Mouse (Mus musculus) hindbrain, embryonic 14.5 days (tissue): ENCODE data around the gene Zfp986. TPM values are rescaled to one million over a fixed set of nuclear protein-coding genes. Genes with fewer than 3 reads are reported as not detected.
A peak's percentile ranks its signal among the peaks of the same experiment; 100 is the strongest.
"Not testable (repeated sequence)": the region's sequence is repeated elsewhere in the genome, so short reads cannot be mapped to it uniquely, and the experiment has no call there.

Source experiments
- ATAC-seq: fragments of 200-750 bp; cut with Nextera tagmentation; 2 replicates; pipeline ENCODE4 v1.8.0; 2017; ENCODE audit warnings: moderate number of reproducible peaks, mild to moderate bottlenecking, moderate TSS enrichment, moderate library complexity; ENCODE audit not compliant: low FRiP score
- DNase-seq: peaks from one replicate; pipeline ENCODE4 v3.0.0-alpha.2; 2015; ENCODE audit warnings: low spot score
- H3K27ac ChIP-seq: fragments of 300-500 bp; sonication (generic); 2 replicates; pipeline ENCODE4 v1.5.1; 2014; ENCODE audit warnings: mild to moderate bottlenecking, moderate library complexity
- H3K27me3 ChIP-seq: fragments of 300-500 bp; sonication (generic); 2 replicates; pipeline ENCODE4 v1.6.1; 2014; ENCODE audit warnings: mild to moderate bottlenecking, low read length, mixed read lengths; ENCODE audit not compliant: control insufficient read depth, insufficient read depth
- H3K36me3 ChIP-seq: fragments of 300-500 bp; sonication (generic); replicated peaks from 2 replicates; pipeline ENCODE4 v1.6.1; 2014; ENCODE audit not compliant: control insufficient read depth, insufficient read depth
- H3K4me1 ChIP-seq: fragments of 300-500 bp; sonication (generic); replicated peaks from 2 replicates; pipeline ENCODE4 v1.6.1; 2014; ENCODE audit warnings: antibody characterized with exemption, low read length, mixed read lengths; ENCODE audit not compliant: control insufficient read depth, insufficient read depth
- H3K4me2 ChIP-seq: fragments of 300-500 bp; sonication (generic); replicated peaks from 2 replicates; pipeline ENCODE4 v1.6.1; 2014; ENCODE audit warnings: mild to moderate bottlenecking, moderate library complexity
- H3K4me3 ChIP-seq: fragments of 300-500 bp; sonication (generic); replicated peaks from 2 replicates; pipeline ENCODE4 v1.5.1; 2014; ENCODE audit warnings: mild to moderate bottlenecking, low read length
- H3K9ac ChIP-seq: fragments of 300-500 bp; sonication (generic); 2 replicates; pipeline ENCODE4 v1.6.1; 2014
- H3K9me3 ChIP-seq: fragments of 300-500 bp; sonication (generic); 2 replicates; pipeline ENCODE4 v1.6.1; 2016; ENCODE audit warnings: low read length; ENCODE audit not compliant: control insufficient read depth
- WGBS: fragments of 180-500 bp; shearing (Covaris S2); extraction: QIAGEN DNeasy Blood & Tissue Kit; methylation state at CpG from one replicate; pipeline ENCODE4 v1.1.7; 2014; 5-methylcytosine and 5-hydroxymethylcytosine counted together
- polyA plus RNA-seq: library from polyadenylated mRNA; unstranded; fragments of >200 nt; fragmentation: Nextera tagmentation; extraction: Ambion mirVana; gene quantifications from 2 replicates; pipeline ENCODE4 v1.2.1, GENCODE M21; 2014

The Zfp986 gene
- not detected in 2 replicates for polyA plus RNA-seq

DNA sequence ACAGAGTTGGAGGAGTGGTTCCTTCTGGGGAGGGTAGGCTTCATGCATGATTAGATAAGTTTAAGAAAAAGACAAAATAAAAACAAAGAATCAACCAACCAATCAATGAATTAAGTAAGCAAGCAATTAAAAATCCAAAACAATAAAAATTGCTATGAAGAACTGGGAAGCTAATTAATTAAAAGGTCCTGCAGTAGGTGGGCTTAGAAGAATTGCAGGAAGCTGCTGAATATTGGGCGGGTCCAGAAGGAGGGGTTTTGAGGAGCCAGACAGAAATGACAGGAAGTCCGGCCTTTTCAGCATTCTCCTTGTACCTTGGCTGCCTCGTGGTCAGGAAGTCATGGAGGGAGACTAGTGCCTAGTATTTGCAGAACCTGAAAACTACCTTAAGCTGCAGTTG is at the start of gene Zfp986:
TSS of gene Zfp986 (plus strand) at position 301 of the 400 bp plus-strand sequence.
- not testable (repeated sequence) for H3K9ac ChIP-seq, DNase-seq, H3K27me3 ChIP-seq, ATAC-seq, H3K4me3 ChIP-seq, H3K4me1 ChIP-seq, H3K4me2 ChIP-seq, H3K36me3 ChIP-seq, H3K9me3 ChIP-seq, H3K27ac ChIP-seq
- WGBS: 84% methylated on average over 3 of the region's 3 CpGs

DNA sequence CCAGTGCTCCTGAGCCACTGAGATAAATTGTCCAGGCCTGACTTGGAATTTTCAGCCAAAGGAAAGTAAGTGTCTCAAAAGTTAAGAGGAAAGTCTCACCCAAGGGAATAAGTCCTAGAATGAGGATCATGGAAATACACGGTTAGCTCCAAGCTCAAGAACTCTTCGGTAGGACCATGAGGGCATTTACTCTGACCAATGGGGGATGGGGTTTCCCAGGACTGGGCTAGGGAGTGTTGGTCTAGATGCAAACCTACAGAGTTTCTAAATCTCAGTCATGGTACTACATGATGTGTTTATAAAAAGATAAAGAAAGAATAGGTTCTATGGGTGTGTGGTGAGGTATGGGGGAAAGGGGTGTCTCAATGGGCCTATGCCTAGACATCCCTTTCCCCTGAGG is 48.6 kb upstream of the Zfp986 start:
- ATAC-seq: 0 out of 2 replicates have a peak, but pooled peaks have one; percentile 41

DNA sequence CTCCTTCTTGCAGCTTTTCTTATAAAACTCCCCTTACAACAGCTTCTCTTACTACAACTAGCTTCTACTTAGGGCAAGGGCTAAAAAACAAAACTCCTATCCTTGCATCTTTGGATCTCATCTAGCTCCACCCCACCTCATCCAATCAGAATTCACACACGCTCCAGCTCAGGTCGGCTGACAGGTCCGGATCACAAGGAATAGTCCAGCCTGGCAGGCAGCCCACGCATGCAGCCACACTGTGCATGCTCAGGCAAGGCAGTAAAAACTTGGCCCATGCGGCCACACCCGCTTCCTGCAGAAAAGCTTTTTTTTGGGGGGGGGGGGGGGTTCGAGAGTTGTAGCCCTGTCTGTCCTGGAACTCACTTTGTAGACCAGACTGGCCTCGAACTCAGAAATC is 43.0 kb upstream of the Zfp986 start:
- not testable (repeated sequence) for H3K9me3 ChIP-seq, H3K4me1 ChIP-seq, DNase-seq, H3K9ac ChIP-seq, H3K4me2 ChIP-seq, H3K27me3 ChIP-seq, H3K27ac ChIP-seq, H3K4me3 ChIP-seq, H3K36me3 ChIP-seq
- peak; percentile 46; the same call in 1 of the 2 replicates for ATAC-seq
- WGBS: 84% methylated on average over 3 of the region's 8 CpGs

More for the DNA sequence above, 48.6 kb upstream of the Zfp986 start:
- not testable (repeated sequence) for H3K9ac ChIP-seq, H3K36me3 ChIP-seq, H3K9me3 ChIP-seq, H3K4me3 ChIP-seq, H3K4me1 ChIP-seq, H3K27me3 ChIP-seq, DNase-seq, H3K4me2 ChIP-seq, H3K27ac ChIP-seq
- WGBS: no CpG with 5 or more reads among the region's 2 CpGs

DNA sequence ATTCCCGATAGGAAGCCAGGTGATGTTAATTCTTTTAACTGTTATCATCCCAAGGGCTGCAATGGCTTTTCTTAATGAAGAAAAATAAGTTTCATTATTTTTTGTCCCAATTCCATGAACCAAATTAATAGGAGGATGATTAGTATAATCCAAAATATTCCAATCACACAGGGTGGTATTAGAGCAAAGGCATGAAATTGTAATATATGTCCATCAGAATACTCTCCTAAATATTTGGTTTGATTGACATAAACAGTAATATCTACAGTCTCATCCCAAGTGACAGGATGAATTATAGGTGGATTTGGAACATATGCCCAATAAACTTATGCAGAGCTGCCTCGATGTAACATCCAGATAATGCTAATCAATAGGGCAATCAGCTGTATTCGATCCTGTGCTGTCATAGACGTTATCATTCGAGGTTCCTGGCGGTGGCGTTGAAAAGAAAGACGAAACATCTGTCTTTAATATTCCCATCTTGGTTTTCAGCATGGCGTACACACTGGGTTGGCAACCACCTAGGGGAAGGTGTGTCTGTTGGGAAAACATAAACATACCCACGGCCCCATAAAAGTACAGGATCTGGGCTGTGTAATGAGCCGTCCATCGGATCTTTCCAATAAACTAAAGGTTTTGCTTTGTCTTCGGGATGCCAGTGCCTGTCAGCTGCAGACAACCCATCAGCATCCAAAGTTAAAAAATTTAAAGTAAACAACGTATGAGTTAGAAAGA is 37.1 kb upstream of the Zfp986 start:
- H3K27me3 ChIP-seq, H3K4me3 ChIP-seq, H3K9ac ChIP-seq, H3K27ac ChIP-seq, H3K9me3 ChIP-seq, H3K4me2 ChIP-seq, DNase-seq, H3K36me3 ChIP-seq, H3K4me1 ChIP-seq: not testable (repeated sequence)
- 88% methylated on average over 1 of the region's 14 CpGs for WGBS
- peak; percentile 71; the same call in 1 of the 2 replicates for ATAC-seq

DNA sequence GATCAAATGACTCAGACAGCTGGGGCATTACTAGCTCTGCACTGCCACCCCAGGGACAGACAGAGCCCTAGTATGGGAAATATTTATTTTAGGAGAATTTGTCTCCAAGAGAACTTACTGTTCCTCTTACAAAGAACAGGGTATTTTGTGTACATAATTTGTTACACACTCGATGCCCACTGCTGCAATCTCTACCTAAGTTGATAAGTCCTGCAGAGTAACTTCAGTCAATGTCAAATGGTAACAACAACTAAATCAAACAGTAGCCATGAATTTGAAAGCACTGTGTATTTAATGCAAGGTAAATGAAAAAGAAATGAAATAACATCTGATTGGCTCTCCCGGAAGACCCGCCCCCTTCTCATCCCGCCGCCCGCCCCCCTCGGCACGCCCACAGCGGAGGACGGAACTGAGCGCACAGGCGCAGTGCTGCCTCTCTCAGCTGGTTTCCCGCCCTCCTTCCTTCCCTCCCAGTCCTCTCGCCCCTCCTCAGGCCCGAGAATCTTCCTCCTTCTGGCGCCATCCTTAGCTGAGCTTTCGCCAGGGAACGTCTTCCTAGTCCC is 32.2 kb upstream of the Zfp986 start:
- not testable (repeated sequence) for H3K9ac ChIP-seq, DNase-seq, H3K4me1 ChIP-seq, H3K4me3 ChIP-seq, H3K27ac ChIP-seq, H3K36me3 ChIP-seq, H3K4me2 ChIP-seq, H3K27me3 ChIP-seq
- 80% methylated on average over 5 of the region's 18 CpGs for WGBS
- H3K9me3 ChIP-seq: peaks cover 12% of the 10 kb centered on the region; the same call in 1 of the 2 replicates
- peak; percentile 18 for ATAC-seq

DNA sequence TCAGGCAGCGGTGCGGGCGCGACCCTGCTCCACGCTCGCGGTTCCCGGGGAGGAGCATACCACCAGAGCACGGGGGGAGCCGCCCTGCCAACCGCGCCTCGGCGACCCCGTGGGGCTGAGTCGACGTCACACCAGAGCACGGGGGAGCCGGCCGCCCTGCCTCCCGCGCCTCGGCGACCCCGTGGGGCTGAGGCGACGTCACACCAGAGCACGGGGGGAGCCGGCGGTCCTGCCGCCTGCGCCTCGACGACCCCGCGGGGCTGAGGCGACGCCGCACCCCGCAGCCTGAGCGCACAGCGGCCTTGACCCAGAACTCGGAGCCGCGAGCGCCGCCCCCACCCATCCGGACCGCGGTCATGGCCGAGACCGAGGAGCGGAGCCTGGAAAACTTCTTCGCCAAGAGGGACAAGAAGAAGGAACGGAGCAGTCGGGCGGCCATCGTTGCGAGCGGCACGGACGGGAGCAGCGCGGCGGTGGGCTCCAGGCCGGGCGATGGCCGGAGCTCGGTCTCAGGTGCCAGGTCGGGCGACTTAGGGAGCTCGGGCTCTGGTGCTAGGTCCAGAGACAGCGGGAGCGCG is 31.6 kb upstream of the Zfp986 start:
- not testable (repeated sequence) for H3K27me3 ChIP-seq, H3K9ac ChIP-seq, DNase-seq, H3K4me3 ChIP-seq, H3K36me3 ChIP-seq, H3K4me1 ChIP-seq, H3K27ac ChIP-seq, H3K4me2 ChIP-seq
- peak; percentile 84 for ATAC-seq
- H3K9me3 ChIP-seq: peaks cover 12% of the 10 kb centered on the region; the same call in 1 of the 2 replicates
- 66% methylated on average over 51 of the region's 75 CpGs for WGBS

DNA sequence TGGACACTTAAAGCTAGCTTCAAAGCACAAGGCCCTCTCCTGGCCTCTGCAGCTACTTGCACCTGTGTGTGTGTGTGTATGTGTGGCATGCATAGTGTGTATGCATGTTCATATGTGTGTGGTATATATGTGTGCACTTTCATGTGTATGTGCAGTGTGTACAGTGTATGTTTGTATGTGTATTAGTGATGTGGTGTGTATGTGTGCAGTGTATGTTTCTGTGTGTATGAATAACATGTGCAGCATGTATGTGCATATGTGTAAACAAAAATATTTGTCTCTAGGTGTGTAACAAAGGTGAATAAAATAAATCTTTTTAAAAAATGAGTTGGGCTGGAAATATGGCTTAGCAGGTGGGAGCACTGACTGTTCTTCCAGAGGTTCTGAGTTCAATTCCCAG is 21.8 kb upstream of the Zfp986 start:
- H3K27me3 ChIP-seq, H3K9me3 ChIP-seq, H3K9ac ChIP-seq, H3K36me3 ChIP-seq, DNase-seq, H3K4me1 ChIP-seq, H3K4me3 ChIP-seq, H3K4me2 ChIP-seq, H3K27ac ChIP-seq: not testable (repeated sequence)
- ATAC-seq: peak; percentile 50

DNA sequence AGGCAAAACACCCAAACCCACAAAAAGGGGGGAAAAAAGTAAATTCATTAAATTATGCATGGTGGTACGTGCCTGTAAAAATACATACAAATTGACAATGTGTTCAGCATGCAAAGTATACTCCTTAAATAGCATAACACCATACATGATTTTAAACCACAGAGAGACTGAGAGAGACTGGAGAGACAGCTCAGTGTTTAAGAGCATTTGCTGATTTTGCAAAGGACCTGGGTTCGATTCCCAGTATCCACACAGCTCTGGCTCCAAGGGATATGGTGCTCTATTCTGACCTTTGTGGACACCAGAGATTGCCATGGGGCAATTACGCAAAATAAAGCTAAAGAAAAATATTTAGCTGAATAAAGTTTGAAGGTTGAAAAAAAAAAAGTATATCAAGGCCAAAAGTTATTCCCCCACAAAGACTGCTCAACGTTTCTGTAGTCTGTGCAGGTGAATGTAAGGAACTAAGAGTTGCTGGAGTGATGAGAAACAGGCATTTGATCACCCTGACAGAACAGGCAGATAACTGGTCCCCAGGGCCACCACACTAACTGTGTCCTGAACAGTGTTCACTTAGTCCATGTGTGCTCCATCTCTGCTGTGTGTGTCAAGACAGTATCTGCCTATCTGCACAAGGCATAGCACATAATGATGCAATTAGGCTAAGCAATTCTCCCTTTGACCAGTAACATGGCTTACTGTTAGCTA is 20.3 kb upstream of the Zfp986 start:
- not testable (repeated sequence) for H3K4me2 ChIP-seq, H3K27me3 ChIP-seq, H3K9me3 ChIP-seq, H3K4me3 ChIP-seq, H3K27ac ChIP-seq, H3K4me1 ChIP-seq, H3K9ac ChIP-seq, H3K36me3 ChIP-seq, DNase-seq
- ATAC-seq: peak; percentile 43
- 72% methylated on average over 3 of the region's 4 CpGs for WGBS

DNA sequence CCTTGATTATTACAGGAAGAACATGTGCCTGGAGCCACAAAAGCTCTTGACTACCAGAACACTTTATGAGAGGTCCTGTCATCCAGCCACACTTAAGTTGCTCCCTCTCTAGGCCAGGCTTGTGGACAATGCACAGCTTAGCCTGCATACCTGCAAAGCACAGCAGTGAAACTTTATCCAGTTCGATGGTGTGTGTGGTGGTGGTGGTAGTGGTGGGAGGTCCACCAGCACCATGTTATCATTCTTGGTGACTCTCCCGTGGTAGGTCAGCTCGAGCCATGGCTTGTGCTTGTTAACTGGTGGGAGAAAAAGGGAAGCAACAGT is 19.7 kb upstream of the Zfp986 start:
- ATAC-seq: peak; percentile 38
- DNase-seq: not testable (repeated sequence)

More for the DNA sequence above, 19.7 kb upstream of the Zfp986 start:
- 87% methylated on average over 3 of the region's 3 CpGs for WGBS
- not testable (repeated sequence) for H3K27ac ChIP-seq, H3K4me1 ChIP-seq, H3K36me3 ChIP-seq, H3K4me3 ChIP-seq, H3K4me2 ChIP-seq, H3K27me3 ChIP-seq, H3K9ac ChIP-seq, H3K9me3 ChIP-seq
